Mouse (Mus musculus) CH12.LX (cell line): ENCODE measurements around the gene Macrod2.

ENCODE experiments used
- CHD2 ChIP-seq: IDR thresholded peaks from 2 replicates; pipeline ENCODE4 v1.6.1; 2011; ENCODE audit warnings: low read length, improper control_type of control experiment
- CTCF ChIP-seq, 2 experiments: IDR thresholded peaks in 1 of 2; conservative IDR thresholded peaks in 1 of 2; 2 replicates each; pipeline ENCODE4 v1.5.1; 2011 to 2012; ENCODE audit warnings: low read depth in 2 of 2, low read length in 2 of 2, improper control_type of control experiment in 1 of 2, inconsistent platforms in 1 of 2, mild to moderate bottlenecking in 1 of 2, moderate library complexity in 1 of 2
- ETS1 ChIP-seq: conservative IDR thresholded peaks from 2 replicates; pipeline ENCODE4 v1.6.1; 2012; ENCODE audit warnings: low read depth, mild to moderate bottlenecking, inconsistent platforms, low read length, improper control_type of control experiment, moderate library complexity
- MEF2A ChIP-seq: IDR thresholded peaks from 2 replicates; pipeline ENCODE4 v1.6.1; 2014; ENCODE audit warnings: low read depth, mild to moderate bottlenecking, inconsistent platforms, low read length, improper control_type of control experiment, borderline replicate concordance
- SIN3A ChIP-seq: IDR thresholded peaks from 2 replicates; pipeline ENCODE4 v1.6.1; 2012; ENCODE audit warnings: low read length, improper control_type of control experiment, inconsistent platforms
- TCF12 ChIP-seq: IDR thresholded peaks from 2 replicates; pipeline ENCODE4 v1.6.1; 2014; ENCODE audit warnings: low read depth, mild to moderate bottlenecking, inconsistent platforms, low read length, improper control_type of control experiment
- ZC3H11A ChIP-seq: IDR thresholded peaks from 2 replicates; pipeline ENCODE4 v1.6.1; 2012; ENCODE audit warnings: low read depth, mild to moderate bottlenecking, inconsistent platforms, low read length, improper control_type of control experiment
- ZKSCAN1 ChIP-seq: IDR thresholded peaks from 2 replicates; pipeline ENCODE4 v1.6.1; 2012; ENCODE audit warnings: low read depth, inconsistent platforms, low read length, improper control_type of control experiment, borderline replicate concordance

DNA sequence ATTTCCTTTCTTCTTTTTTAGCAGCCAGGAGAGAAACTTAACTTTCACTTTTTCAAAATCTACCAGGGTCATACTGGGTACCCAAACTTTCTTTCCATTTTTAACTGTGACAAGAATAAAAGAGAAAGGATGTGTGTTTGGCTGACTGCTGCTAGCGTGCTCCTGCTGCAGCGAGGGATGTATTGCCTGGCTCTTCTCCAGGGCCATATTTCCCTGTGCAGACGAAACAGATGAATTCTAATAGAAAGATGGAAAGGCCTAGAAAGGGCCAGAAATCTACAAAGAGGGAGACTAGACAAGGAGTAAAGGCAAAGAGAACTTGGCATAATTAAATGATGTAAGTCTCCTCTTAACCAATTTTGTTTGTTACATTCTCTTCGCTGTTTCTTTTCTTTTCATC, 2005.7 kb downstream of the Macrod2 start:
- TF ChIP-seq CHD2: no peak
- no peak for TF ChIP-seq ETS1
- TF ChIP-seq ZC3H11A: no peak
- TF ChIP-seq CTCF (conservative IDR thresholded peaks at IDR 0.05 in 1 of 2, IDR thresholded peaks at IDR 0.05 in 1 of 2; ENCODE audit: low read depth in 2 of 2, low read length in 2 of 2): no peak
- no peak for TF ChIP-seq TCF12
- TF ChIP-seq ZKSCAN1: no peak
- TF ChIP-seq SIN3A: no peak
- no peak for TF ChIP-seq MEF2A
